Mouse (Mus musculus): ENCODE results near the gene Mrgpra3.

Mrgpra3 gene

DNA sequence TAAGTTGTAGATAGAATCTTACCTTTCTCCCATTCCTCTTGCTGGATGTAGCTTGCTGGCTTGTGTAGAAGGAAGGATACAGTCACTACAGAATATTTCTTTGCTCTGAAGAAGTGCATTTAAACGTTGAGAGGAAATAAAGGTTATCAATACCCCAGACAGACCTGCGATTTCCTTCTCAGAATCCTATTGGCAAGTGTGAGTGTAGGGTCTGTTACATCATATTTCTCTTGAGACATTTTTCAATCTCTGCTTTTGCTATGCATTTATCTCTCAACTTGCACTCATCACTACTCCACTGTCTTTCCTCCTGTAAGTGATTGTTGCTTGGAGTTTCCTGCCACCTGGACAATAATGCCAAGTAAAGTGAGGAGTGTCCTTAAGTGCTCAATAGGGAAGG is at the start of gene Mrgpra3:
Gene Mrgpra3 (minus strand): TSS at position 101 of the 400 bp plus-strand sequence.
- DNase-seq, result no peak

Data from kidney, postnatal 10 days (tissue).